Mouse (Mus musculus): Measurements from ENCODE around the gene BC004004.

BC004004 gene

GRCm38 (mm10) chr17:29256507-29256906 lies 12.1 kb upstream of the BC004004 start:
- no peak overlapping the region for H3K4me3 ChIP-seq (replicated peaks; ENCODE audit: low read length)
- H3K4me1 ChIP-seq (replicated peaks; ENCODE audit: low read depth, low read length) = peaks cover 88% of the 10 kb centered on the region
- TF ChIP-seq CTCF (conservative IDR thresholded peaks at IDR 0.05; ENCODE audit: low read length) = no peak
- TF ChIP-seq POU5F1 (IDR thresholded peaks at IDR 0.05; ENCODE audit: borderline replicate concordance, low read length) = no peak
- no peak for TF ChIP-seq NANOG (IDR thresholded peaks at IDR 0.05; ENCODE audit: borderline replicate concordance, low read length)
- H3K27me3 ChIP-seq (ENCODE audit: insufficient read depth, low read length) = no peaks in the 10 kb centered on the region
- peaks cover 87% of the 10 kb centered on the region for H3K36me3 ChIP-seq (ENCODE audit: insufficient read depth, low read length)
- no peaks in the 10 kb centered on the region for H3K9me3 ChIP-seq (ENCODE audit: low read length)

- no peak for TF ChIP-seq CTCF (conservative IDR thresholded peaks at IDR 0.05; ENCODE audit: low read length)
- no peak for TF ChIP-seq POU5F1 (IDR thresholded peaks at IDR 0.05; ENCODE audit: borderline replicate concordance, low read length)
- no peak for TF ChIP-seq NANOG (IDR thresholded peaks at IDR 0.05; ENCODE audit: borderline replicate concordance, low read length)
- peaks cover 89% of the 10 kb centered on the region for H3K4me1 ChIP-seq (replicated peaks; ENCODE audit: low read depth, low read length)
- H3K4me3 ChIP-seq (replicated peaks; ENCODE audit: low read length) = 0 out of 2 replicates have a peak overlapping the region, but pooled peaks have one; percentile 1
- H3K27me3 ChIP-seq (ENCODE audit: insufficient read depth, low read length) = no peaks in the 10 kb centered on the region
- no peaks in the 10 kb centered on the region for H3K9me3 ChIP-seq (ENCODE audit: low read length)
- H3K36me3 ChIP-seq (ENCODE audit: insufficient read depth, low read length) = peaks cover 87% of the 10 kb centered on the region
These were observed 11.5 kb upstream of the BC004004 start for GRCm38 (mm10) chr17:29257001-29257511.

GRCm38 (mm10) chr17:29258025-29258558 lies 10.5 kb upstream of the BC004004 start:
- H3K9me3 ChIP-seq (ENCODE audit: low read length) = no peaks in the 10 kb centered on the region
- H3K4me1 ChIP-seq (replicated peaks; ENCODE audit: low read depth, low read length) = peaks cover 87% of the 10 kb centered on the region
- no peaks in the 10 kb centered on the region for H3K27me3 ChIP-seq (ENCODE audit: insufficient read depth, low read length)
- H3K4me3 ChIP-seq (replicated peaks; ENCODE audit: low read length) = peak overlapping the region; percentile 37
- TF ChIP-seq NANOG (IDR thresholded peaks at IDR 0.05; ENCODE audit: borderline replicate concordance, low read length) (no peak), CTCF (conservative IDR thresholded peaks at IDR 0.05; ENCODE audit: low read length) (no peak), POU5F1 (IDR thresholded peaks at IDR 0.05; ENCODE audit: borderline replicate concordance, low read length) (no peak)
- H3K36me3 ChIP-seq (ENCODE audit: insufficient read depth, low read length) = peaks cover 81% of the 10 kb centered on the region

GRCm38 (mm10) chr17:29258921-29259320 lies 9.7 kb upstream of the BC004004 start:
- H3K27me3 ChIP-seq (ENCODE audit: insufficient read depth, low read length) = no peaks in the 10 kb centered on the region
- H3K4me3 ChIP-seq (replicated peaks; ENCODE audit: low read length) = no peak overlapping the region
- TF ChIP-seq NANOG (IDR thresholded peaks at IDR 0.05; ENCODE audit: borderline replicate concordance, low read length) (no peak), POU5F1 (IDR thresholded peaks at IDR 0.05; ENCODE audit: borderline replicate concordance, low read length) (no peak), CTCF (conservative IDR thresholded peaks at IDR 0.05; ENCODE audit: low read length) (no peak)

GRCm38 (mm10) chr17:29259489-29259888 lies 9.1 kb upstream of the BC004004 start:
- TF ChIP-seq CTCF (conservative IDR thresholded peaks at IDR 0.05; ENCODE audit: low read length) (peak; percentile 52), POU5F1 (IDR thresholded peaks at IDR 0.05; ENCODE audit: borderline replicate concordance, low read length) (no peak)

More at GRCm38 (mm10) chr17:29258921-29259320, 9.7 kb upstream of the BC004004 start:
- Histone ChIP-seq H3K36me3 (ENCODE audit: insufficient read depth, low read length) (peaks cover 73% of the 10 kb centered on the region), H3K4me1 (replicated peaks; ENCODE audit: low read depth, low read length) (peaks cover 79% of the 10 kb centered on the region), H3K9me3 (ENCODE audit: low read length) (no peaks in the 10 kb centered on the region)

GRCm38 (mm10) chr17:29260501-29260900 lies 8.1 kb upstream of the BC004004 start:
- Histone ChIP-seq H3K9me3 (ENCODE audit: low read length) (no peaks in the 10 kb centered on the region), H3K4me3 (replicated peaks; ENCODE audit: low read length) (peak overlapping the region; percentile 87), H3K4me1 (replicated peaks; ENCODE audit: low read depth, low read length) (peaks cover 74% of the 10 kb centered on the region), H3K36me3 (ENCODE audit: insufficient read depth, low read length) (peaks cover 60% of the 10 kb centered on the region), H3K27me3 (ENCODE audit: insufficient read depth, low read length) (no peaks in the 10 kb centered on the region)
- no peak for TF ChIP-seq CTCF (conservative IDR thresholded peaks at IDR 0.05; ENCODE audit: low read length)
- TF ChIP-seq POU5F1 (IDR thresholded peaks at IDR 0.05; ENCODE audit: borderline replicate concordance, low read length) = no peak
- no peak for TF ChIP-seq NANOG (IDR thresholded peaks at IDR 0.05; ENCODE audit: borderline replicate concordance, low read length)

More at GRCm38 (mm10) chr17:29259489-29259888, 9.1 kb upstream of the BC004004 start:
- Histone ChIP-seq H3K9me3 (ENCODE audit: low read length) (no peaks in the 10 kb centered on the region), H3K4me3 (replicated peaks; ENCODE audit: low read length) (no peak overlapping the region), H3K4me1 (replicated peaks; ENCODE audit: low read depth, low read length) (peaks cover 73% of the 10 kb centered on the region), H3K36me3 (ENCODE audit: insufficient read depth, low read length) (peaks cover 67% of the 10 kb centered on the region), H3K27me3 (ENCODE audit: insufficient read depth, low read length) (no peaks in the 10 kb centered on the region)

GRCm38 (mm10) chr17:29261603-29262258 lies 6.9 kb upstream of the BC004004 start:
- Histone ChIP-seq H3K36me3 (ENCODE audit: insufficient read depth, low read length) (peaks cover 47% of the 10 kb centered on the region), H3K9me3 (ENCODE audit: low read length) (no peaks in the 10 kb centered on the region), H3K4me3 (replicated peaks; ENCODE audit: low read length) (peak overlapping the region; percentile 87), H3K27me3 (ENCODE audit: insufficient read depth, low read length) (no peaks in the 10 kb centered on the region), H3K4me1 (replicated peaks; ENCODE audit: low read depth, low read length) (peaks cover 65% of the 10 kb centered on the region)
- TF ChIP-seq CTCF (conservative IDR thresholded peaks at IDR 0.05; ENCODE audit: low read length) (no peak), POU5F1 (IDR thresholded peaks at IDR 0.05; ENCODE audit: borderline replicate concordance, low read length) (no peak), NANOG (IDR thresholded peaks at IDR 0.05; ENCODE audit: borderline replicate concordance, low read length) (no peak)

GRCm38 (mm10) chr17:29262259-29262649 lies 6.3 kb upstream of the BC004004 start:
- Histone ChIP-seq H3K9me3 (ENCODE audit: low read length) (no peaks in the 10 kb centered on the region), H3K36me3 (ENCODE audit: insufficient read depth, low read length) (peaks cover 42% of the 10 kb centered on the region), H3K4me1 (replicated peaks; ENCODE audit: low read depth, low read length) (peaks cover 59% of the 10 kb centered on the region), H3K4me3 (replicated peaks; ENCODE audit: low read length) (peak overlapping the region; percentile 87), H3K27me3 (ENCODE audit: insufficient read depth, low read length) (no peaks in the 10 kb centered on the region)
- TF ChIP-seq CTCF (conservative IDR thresholded peaks at IDR 0.05; ENCODE audit: low read length) (peak; percentile 6; the same call in 1 of the 2 replicates), POU5F1 (IDR thresholded peaks at IDR 0.05; ENCODE audit: borderline replicate concordance, low read length) (no peak), NANOG (IDR thresholded peaks at IDR 0.05; ENCODE audit: borderline replicate concordance, low read length) (no peak)

All from E14TG2a.4 (cell line).